Mouse (Mus musculus) liver, adult (tissue): ENCODE measurements around the gene Ccdc32.

Experiments
- GATA4 ChIP-seq: IDR thresholded peaks from 2 replicates; pipeline ENCODE4 v1.6.1; 2014; ENCODE audit warnings: mild to moderate bottlenecking, low read length; ENCODE audit not compliant: insufficient replicate concordance

Ccdc32 gene

DNA sequence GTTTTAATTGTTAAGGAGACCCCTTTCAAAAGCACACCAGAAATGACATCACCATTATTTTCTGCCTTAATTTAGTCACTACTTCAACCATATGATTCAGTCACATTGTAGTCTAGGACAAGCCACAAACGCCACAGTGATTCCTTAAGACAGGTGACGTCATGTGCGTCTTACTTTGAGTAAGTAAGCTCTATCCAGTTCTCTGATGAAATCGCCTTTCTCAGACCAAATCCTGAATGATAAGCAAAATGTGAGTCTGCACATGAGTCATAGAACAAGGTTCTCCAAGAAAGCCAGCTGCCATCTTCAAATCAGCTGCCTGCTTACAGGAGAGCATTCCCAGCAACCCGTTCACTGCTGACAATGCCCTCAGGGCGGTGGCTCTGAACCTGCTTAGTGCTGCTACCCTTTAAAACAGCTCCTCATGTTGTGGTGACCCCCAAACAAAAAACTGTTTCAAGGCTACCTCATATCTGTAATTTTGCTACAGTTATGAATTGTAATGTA, 6.0 kb downstream of the Ccdc32 start:
- TF ChIP-seq GATA4 = no peak

DNA sequence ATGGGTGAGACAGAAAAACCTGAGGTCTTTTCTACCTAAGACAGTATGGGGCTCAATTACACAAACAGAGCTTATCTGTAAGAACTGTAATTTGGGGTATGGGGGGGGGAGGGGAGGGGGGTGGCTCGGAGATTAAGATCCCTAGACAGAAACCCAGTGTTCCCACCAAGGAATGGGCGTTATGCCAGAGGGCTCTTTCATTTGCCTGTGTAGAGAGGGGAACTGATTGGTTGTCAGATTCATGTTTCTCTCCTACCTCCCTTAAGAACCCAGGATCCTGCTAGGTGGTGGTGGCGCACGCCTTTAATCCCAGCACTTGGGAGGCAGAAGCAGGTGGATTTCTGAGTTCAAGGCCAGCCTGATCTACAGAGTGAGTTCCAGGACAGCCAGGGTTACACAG, 9.7 kb downstream of the Ccdc32 start:
- TF ChIP-seq GATA4 = no peak

DNA sequence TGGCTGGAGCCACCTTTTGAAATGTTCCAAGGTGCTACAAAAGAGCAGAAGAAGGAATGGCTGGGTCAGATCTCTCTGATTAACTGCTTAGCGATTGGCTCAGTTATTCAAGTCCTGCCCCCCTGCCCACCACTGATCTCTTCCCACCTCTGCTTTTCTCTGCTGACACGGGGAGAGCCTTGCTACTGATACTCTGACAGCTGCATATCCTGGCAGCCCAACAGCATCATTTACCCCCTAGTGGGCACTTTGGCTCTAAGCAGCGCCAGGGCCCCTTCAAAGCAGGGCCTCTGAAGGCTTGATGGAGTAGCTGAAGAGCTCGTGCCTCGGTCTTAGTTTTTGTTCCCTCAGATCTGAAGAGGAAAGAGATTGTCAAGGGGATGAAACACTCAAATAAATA, 10.1 kb downstream of the Ccdc32 start:
- no peak for TF ChIP-seq GATA4

DNA sequence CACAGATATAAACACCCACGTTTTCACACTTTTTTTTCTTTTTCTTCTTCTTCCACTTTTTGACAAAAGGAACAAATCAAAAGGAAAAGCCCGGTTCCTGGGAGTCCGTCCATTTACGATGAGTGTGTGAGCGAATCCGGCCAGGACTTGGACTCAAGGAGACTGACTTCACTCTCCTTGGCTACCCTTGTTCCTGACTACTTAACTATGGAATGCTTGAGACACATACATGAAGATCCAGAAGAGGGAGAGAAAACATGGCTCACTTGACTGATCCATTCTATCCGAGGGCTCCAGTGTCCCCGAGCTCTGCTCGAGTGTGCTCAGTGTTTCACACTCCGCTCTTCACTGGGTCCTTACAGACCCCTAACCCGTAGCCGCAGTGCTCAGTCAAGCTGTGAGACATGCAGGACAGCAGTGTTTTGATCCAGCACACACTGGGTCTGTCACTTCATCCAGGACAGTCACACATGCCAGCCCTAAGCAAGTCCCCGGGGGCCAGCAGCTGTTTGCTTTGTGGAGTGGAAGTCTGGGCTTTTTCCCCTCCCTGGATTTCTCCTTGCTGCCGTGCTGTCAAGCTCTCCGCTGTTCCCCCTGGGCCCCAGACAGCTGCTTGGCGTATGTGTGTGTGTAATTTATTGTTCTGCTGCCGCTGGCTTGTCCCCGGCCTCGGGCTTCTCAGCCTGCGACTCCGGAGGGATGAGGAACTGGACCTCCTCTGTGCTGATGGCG, 10.6 kb downstream of the Ccdc32 start:
- TF ChIP-seq GATA4 = no peak

DNA sequence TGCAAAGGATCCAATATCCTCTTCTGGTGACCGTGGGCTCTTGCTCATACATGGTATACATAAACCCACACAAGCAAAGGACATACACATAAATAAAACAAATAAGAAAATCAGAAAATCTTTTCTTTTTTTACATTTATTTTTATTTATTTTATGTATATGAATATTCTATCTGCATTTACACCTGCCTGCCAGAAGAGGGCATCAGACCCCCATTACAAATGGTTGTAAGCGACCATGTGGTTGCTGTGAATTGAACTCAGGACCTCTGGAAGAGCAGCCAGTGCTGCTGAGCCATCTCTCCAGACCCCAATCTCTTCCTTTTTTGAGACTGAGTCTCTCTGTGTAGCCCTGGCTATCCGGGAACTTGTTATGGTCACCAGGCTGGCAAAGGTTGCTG, 11.5 kb downstream of the Ccdc32 start:
- no peak for TF ChIP-seq GATA4

DNA sequence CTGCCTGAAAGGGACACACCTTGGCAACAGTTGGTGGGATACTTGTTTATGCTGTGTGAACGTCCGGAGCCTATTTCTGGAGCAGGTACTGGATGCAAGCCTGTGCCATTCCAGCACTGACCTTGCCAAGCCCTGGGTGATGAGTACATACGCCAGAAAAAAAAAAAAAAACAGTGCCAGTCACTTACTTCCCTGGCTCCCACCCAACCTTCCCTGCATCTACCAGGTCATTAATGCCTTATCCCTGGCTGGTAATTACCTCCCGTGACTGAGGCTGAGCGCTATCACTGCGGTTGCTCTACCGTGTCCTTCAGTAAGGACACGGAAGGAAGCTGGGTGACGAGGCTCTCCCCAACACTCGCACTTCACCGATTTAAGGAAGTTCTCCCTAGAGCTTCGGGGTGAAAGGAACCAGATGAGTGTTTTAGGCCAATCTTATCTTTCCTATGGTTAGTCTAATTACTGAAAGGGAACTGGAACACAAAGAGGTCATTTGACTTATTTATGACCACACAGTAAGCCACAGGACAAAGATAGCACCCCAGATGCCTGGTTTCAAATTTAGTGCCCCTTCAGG, 13.5 kb downstream of the Ccdc32 start:
- no peak for TF ChIP-seq GATA4

DNA sequence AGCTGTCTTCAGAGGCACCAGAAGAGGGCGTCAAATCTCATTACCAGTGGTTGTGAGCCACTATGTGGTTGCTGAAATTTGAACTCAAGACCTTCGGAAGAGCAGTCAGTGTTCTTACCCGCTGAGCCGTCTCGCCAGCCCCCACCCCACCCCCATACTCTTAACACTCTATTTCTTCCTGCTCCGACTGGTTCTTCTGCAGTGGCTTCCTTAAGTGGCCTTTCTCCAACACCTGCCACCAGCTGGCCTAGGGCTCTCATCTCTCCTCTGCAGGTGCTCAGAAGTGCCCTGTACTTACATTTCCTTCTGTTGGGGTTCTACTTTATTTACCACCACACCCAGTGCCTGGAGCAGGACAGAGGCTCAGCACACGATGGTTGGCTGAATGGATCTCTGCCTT, 14.2 kb downstream of the Ccdc32 start:
- TF ChIP-seq GATA4 = no peak

DNA sequence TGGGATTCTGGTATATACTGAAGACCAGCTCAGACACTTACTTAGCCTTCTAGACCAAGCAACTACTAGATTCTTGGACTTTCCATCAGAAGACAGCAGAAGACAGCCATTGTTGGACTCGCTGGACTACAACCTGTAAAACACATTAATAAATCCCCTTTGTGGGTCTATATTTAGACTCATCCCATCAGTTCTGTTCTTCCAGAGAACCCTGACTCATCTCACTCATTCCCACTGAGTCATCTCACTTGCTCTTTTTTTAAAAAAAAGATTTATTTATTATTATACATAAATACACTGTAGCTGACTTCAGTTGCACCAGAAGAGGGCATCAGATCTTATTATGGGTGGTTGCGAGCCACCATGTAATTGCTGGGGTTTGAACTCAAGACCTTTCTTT, 19.8 kb downstream of the Ccdc32 start:
- TF ChIP-seq GATA4 = no peak

DNA sequence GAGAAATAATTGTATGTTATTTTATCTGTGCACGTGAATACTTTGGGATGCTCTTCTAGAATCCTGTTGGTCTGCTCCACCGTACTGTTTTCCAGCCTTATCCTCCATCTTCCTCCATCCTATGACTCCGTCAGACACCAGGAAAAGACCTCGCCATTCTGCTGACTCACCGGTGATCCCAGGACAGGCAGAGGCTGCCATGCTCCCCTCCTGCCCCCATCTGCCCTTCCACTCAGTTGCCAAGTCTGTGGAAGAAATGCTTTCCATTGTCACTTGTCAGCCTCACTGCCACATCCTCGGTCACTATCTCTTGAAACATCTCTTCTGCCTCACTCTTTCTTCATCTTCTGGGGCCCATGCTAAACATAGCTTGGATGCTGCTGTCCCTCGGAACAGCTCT, 22.3 kb downstream of the Ccdc32 start:
- TF ChIP-seq GATA4 = no peak

DNA sequence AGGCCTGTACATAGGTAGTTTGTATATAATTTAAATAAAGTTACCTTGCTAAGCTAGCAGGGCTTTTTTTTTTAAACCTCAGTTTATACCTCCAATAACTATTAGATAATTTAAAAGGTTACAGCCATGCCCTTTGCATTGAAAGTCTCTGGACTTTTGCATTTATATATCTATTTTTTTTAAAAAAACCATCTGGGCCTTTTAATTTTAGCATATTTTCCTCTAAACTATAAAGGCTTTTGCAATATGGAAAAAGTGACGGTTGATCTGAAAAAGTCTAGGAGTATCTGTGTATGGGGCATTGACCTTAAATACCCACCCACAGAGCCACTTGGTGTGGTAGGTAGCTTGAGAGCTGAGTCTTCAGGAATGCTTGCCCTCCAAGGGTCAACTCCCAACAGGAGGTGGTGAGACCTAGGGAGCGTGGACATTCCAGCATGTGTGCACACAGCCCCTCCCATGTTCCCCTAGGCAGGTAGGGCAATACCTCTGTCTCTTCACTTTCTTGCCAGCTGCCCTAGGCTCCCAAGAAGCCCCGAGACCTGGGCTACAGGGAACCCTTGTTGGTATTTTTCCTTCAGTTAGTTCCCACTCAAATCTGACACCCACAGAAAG, 30.1 kb downstream of the Ccdc32 start:
- no peak for TF ChIP-seq GATA4

DNA sequence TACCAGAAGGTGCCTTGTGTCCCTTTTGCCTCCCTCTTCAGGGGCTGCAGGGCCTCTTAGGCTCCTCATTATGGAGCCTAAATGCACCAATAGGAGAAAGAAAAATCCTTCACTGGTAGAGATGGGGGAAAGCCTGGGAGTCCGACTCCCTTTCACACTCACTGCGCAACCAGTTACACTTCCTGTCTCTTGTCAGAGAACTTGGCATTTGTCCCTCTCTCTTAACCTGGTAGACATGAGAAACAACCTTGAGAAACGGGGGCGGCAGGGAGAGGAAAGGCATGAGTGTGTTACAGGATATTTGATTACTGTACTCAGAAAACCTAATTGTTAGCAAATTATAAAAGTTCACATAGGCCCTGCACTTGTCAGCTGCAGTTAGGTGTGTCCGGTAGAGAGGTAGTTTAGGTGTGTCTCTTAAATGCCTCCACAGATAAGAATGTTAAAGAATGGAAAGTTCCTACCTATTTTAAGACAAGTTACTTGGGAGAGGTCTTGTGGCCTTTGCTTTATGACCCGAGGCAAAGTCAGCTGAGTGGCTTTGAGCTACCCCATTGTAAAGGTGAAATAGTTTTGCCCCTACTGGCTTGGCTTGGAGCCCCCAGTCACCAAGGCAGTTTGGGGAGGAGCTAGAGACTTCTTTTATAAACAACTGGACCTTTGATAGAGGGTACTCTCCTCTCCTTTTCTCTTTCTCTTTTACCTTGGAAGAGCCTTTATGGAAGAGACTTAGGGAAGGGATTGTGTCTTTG, 30.9 kb downstream of the Ccdc32 start:
- TF ChIP-seq GATA4 = no peak

DNA sequence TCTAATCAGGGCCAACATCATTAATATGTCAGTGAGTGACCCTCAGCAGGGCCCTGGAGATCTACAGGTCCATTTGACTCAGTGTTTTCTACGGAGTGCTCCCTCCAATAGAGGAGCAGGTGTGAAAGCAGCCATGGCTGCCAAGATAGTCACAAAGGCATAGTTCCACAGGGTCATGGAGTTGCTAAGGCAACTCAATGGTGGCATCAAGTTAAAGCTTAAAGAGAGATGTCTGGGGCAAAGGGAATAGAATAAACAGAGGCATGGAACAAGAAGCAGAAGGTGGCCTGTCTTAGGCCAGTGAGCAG, 32.4 kb downstream of the Ccdc32 start:
- TF ChIP-seq GATA4 = no peak

DNA sequence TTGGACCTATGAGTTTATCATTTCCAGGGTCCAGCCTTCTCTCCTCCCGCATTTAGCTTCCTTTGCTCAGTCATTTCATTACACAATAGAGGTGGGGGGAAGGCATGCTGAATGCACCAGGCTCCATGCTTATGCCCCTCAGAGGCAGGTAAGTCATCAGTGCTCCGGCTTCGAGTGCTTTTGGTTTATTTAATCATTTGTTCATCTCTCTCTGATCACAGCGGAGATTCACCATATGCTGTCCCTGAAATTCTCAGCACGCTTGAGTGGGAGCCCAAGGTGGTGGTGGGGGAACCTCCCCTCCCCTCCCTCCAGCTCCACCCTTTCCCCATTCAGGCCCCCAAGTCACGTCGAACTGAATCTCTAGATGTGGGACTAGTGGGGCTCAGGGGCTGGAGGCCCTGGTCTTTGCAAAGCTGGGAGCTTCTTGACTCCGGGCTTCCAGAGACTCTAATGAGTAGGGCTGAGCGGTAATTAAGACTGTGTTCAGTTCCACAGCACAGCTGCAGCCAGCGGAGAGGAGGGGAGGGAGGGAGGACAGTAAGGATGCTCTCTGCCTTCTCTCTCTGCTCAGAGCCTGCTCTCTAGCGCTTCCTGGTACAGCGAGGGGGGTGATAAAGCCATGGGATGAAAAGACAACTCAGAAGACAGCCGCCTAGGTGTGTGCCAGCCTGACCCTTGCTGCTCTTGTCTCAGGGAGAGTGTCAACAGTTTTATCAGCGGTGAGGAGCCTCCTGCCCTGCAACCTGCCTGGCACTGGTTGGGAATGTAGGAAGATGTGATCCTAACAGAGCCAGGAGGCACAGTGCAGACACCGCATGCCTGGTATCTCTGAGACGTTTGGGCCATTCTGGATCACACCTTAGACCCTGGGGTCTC, 33.0 kb downstream of the Ccdc32 start:
- no peak for TF ChIP-seq GATA4

DNA sequence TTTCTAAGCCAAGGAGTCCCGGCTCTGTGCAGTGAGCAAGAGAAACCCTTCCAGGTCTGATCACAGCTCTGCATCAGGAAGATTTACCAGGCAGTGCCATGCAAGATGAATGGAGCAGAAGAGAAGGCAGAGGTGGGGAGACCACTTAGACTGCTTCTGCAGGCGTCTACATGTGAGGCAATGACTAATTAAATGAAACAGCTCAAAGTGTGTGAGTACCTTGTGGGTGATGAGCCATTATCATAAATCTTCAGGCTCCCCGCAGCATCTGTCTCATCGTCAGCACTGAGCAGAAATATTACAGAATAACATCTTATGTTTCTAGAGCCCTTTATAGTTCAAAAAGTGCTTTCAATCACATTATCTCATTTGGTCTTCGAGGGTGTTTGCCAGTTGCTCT, 33.7 kb downstream of the Ccdc32 start:
- TF ChIP-seq GATA4 = no peak

DNA sequence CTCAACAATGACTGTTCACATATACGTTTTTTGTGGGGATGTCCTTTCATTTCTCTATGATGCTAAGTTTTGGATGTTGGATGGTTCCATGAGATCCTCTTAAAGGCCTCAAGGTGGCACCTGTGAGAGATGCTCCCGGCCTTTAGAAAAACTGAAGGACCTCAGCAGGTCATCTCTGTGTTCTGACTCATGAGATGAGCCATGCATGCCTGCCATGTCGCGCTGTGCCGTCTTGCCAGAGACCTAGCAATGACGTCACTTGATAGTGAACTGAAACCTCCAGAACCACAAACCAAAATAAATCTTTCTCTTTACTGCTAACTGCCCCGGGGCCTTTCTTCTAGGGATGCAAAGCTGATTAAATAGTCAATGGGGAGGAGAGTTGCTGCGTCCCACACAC, 45.4 kb downstream of the Ccdc32 start:
- TF ChIP-seq GATA4 = no peak
